ENCODE assay signal across 8 mouse cellular contexts in genomic region chr3:41563997-41564396, GRCm38 (mm10). TPM values are rescaled to one million over a fixed set of nuclear protein-coding genes. Genes with fewer than 3 reads are reported as not detected.
A peak's percentile ranks its signal among the peaks of the same experiment; 100 is the strongest.
DNase-seq lines count a peak whose midpoint lies in the region; ATAC-seq and TF ChIP-seq lines count a peak whose summit lies in the region.

No protein-coding gene starts in this region.

- H3K79me2 ChIP-seq in heart, adult 2 months (replicated peaks; ENCODE audit: control insufficient read depth, insufficient read depth, low read length) = no peaks in the 10 kb centered on the region

- no peak for TF ChIP-seq EP300 in heart, adult 2 months (IDR thresholded peaks at IDR 0.05; ENCODE audit: insufficient read depth, low read depth, low read length)
- no peak for TF ChIP-seq EP300 in ES-Bruce4 (IDR thresholded peaks at IDR 0.05; ENCODE audit: insufficient read depth, low read depth, low read length)

- H3K27ac ChIP-seq in heart, adult 2 months = peak overlapping the region; percentile 96
- peak overlapping the region; percentile 9 for H3K27ac ChIP-seq in ES-Bruce4 (ENCODE audit: insufficient read depth, low read length)
- peak overlapping the region; percentile 99 for H3K27ac ChIP-seq in forebrain, embryonic 13.5 days
- peak overlapping the region; percentile 91 for H3K27ac ChIP-seq in neural tube, embryonic 14.5 days (ENCODE audit: low read depth, low read length)

- peak overlapping the region; percentile 69 for H3K9ac ChIP-seq in heart, adult 2 months (ENCODE audit: low read depth, low read length)
- H3K9ac ChIP-seq in ES-Bruce4 (ENCODE audit: low read depth, poor library complexity, severe bottlenecking) = peak overlapping the region; percentile 93
- peak overlapping the region; percentile 91 for H3K9ac ChIP-seq in forebrain, embryonic 13.5 days
- peak overlapping the region; percentile 84 for H3K9ac ChIP-seq in neural tube, embryonic 14.5 days (replicated peaks; ENCODE audit: low read depth, low read length)

- under 1% methylated on average over 7 of the region's 7 CpGs for WGBS in heart, adult 2 months
- under 1% methylated on average over 7 of the region's 7 CpGs for WGBS in forebrain, embryonic 13.5 days
- 0% methylated on average over 7 of the region's 7 CpGs for WGBS in neural tube, embryonic 14.5 days

- intact Hi-C loops in heart, adult 2 months (cut with DNase I) = loop anchor here (1.0 to 10.0 kb wide), 8 partner anchors 137 to 482 kb away; partner anchors contain the start of genes D3Ertd751e, Pgrmc2 and Sclt1

- H3K4me3 ChIP-seq in heart, adult 2 months = peak overlapping the region; percentile 71
- H3K4me3 ChIP-seq in ES-Bruce4 (ENCODE audit: low read depth, low read length) = peak overlapping the region; percentile 74
- H3K4me3 ChIP-seq in forebrain, embryonic 13.5 days = peak overlapping the region; percentile 74
- H3K4me3 ChIP-seq in neural tube, embryonic 14.5 days (ENCODE audit: low read depth, low read length) = peak overlapping the region; percentile 80

- H3K4me1 ChIP-seq in heart, adult 2 months (ENCODE audit: control insufficient read depth, insufficient read depth, low read length) = 0 out of 2 replicates have a peak, but pooled peaks cover 1% of the 10 kb centered on the region
- peaks cover 4% of the 10 kb centered on the region for H3K4me1 ChIP-seq in ES-Bruce4 (ENCODE audit: control insufficient read depth, insufficient read depth, low read length)
- peaks cover 16% of the 10 kb centered on the region for H3K4me1 ChIP-seq in forebrain, embryonic 13.5 days
- H3K4me1 ChIP-seq in neural tube, embryonic 14.5 days (ENCODE audit: control insufficient read depth, insufficient read depth, low read length) = no peaks in the 10 kb centered on the region; the same call in 1 of the 2 replicates

- peak overlapping the region; percentile 85 for H3K4me2 ChIP-seq in forebrain, embryonic 13.5 days
- H3K4me2 ChIP-seq in neural tube, embryonic 14.5 days (ENCODE audit: low read depth, low read length) = peak overlapping the region; percentile 86

- ATAC-seq in forebrain, embryonic 13.5 days = no peak
- ATAC-seq in neural tube, embryonic 14.5 days (ENCODE audit: low read depth) = no peak
- ATAC-seq in megakaryocyte-erythroid progenitor cell, adult 5-6 weeks (replicated peaks; ENCODE audit: low FRiP score, low TSS enrichment, poor library complexity, severe bottlenecking) = no peak

- TF ChIP-seq CTCF in heart, adult 2 months (IDR thresholded peaks at IDR 0.05) = no peak
- TF ChIP-seq CTCF in ES-Bruce4 (IDR thresholded peaks at IDR 0.05; ENCODE audit: low read depth, low read length) = no peak

- DNase-seq in heart, adult 2 months = peak; percentile 28 to 52
- DNase-seq in heart, adult 8-10 months (ENCODE audit: low spot score) = no peak
- DNase-seq in liver = peak; percentile 24
- no peak for DNase-seq in spleen, postnatal 14 days (ENCODE audit: low spot score in 2 of 2)

- no peaks in the 10 kb centered on the region for H3K27me3 ChIP-seq in heart, adult 2 months (ENCODE audit: control insufficient read depth, insufficient read depth, low read length)
- no peaks in the 10 kb centered on the region for H3K27me3 ChIP-seq in ES-Bruce4 (ENCODE audit: control insufficient read depth, insufficient read depth, low read length, poor library complexity, severe bottlenecking)
- H3K27me3 ChIP-seq in forebrain, embryonic 13.5 days = no peaks in the 10 kb centered on the region
- no peaks in the 10 kb centered on the region for H3K27me3 ChIP-seq in neural tube, embryonic 14.5 days (ENCODE audit: control insufficient read depth, insufficient read depth, low read length)

- H3K36me3 ChIP-seq in heart, adult 2 months (ENCODE audit: control insufficient read depth, insufficient read depth, low read length) = no peaks in the 10 kb centered on the region
- H3K36me3 ChIP-seq in ES-Bruce4 (ENCODE audit: control insufficient read depth, insufficient read depth, low read length, poor library complexity, severe bottlenecking) = peaks cover 56% of the 10 kb centered on the region
- H3K36me3 ChIP-seq in forebrain, embryonic 13.5 days (ENCODE audit: poor library complexity, severe bottlenecking) = no peaks in the 10 kb centered on the region
- no peaks in the 10 kb centered on the region for H3K36me3 ChIP-seq in neural tube, embryonic 14.5 days (ENCODE audit: control insufficient read depth, insufficient read depth, low read length)

- TF ChIP-seq POLR2A in heart, adult 2 months (IDR thresholded peaks at IDR 0.05; ENCODE audit: insufficient read depth, low read depth, low read length) = no peak
- no peak for TF ChIP-seq POLR2A in ES-Bruce4 (IDR thresholded peaks at IDR 0.05; ENCODE audit: insufficient read depth, low read length)

- H3K9me3 ChIP-seq in ES-Bruce4 (replicated peaks; ENCODE audit: control insufficient read depth, insufficient read depth, low read length, poor library complexity, severe bottlenecking) = no peaks in the 10 kb centered on the region
- no peaks in the 10 kb centered on the region for H3K9me3 ChIP-seq in forebrain, embryonic 13.5 days (replicated peaks)
- no peaks in the 10 kb centered on the region for H3K9me3 ChIP-seq in neural tube, embryonic 14.5 days (ENCODE audit: control insufficient read depth, low read length)

RNA-seq across cellular contexts. Expression of gene Jade1, which starts 8.5 kb away (rescaled TPM):
- 10 to 100 TPM; 28.5 to 38.6 TPM for total RNA-seq in heart, adult 2 months (2021)
- 10.1 and 24.0 TPM in 2 replicates for polyA plus RNA-seq in heart, adult 2 months (2012; rRNA removed)
- total RNA-seq in heart, adult 8-10 months (2022) = 10 to 100 TPM; 26.5 to 40.1 (median 28.9) TPM
- polyA plus RNA-seq in ES-Bruce4 (2011; ENCODE audit: insufficient read depth, insufficient read length, low read depth, missing spikeins) = 179 and 201 TPM in 2 replicates
- polyA plus RNA-seq in forebrain, embryonic 13.5 days (2015; fragmentation: Nextera tagmentation; extraction: Ambion mirVana) = 17.1 and 18.9 TPM in 2 replicates
- 11.6 and 13.8 TPM in 2 replicates for polyA plus RNA-seq in neural tube, embryonic 14.5 days (2014; fragmentation: Nextera tagmentation; extraction: Ambion mirVana)
- total RNA-seq in megakaryocyte-erythroid progenitor cell, adult 5-6 weeks (2014; fragmentation: Nextera tagmentation) = 29.8 and 38.0 TPM in 2 replicates
- 36.1 and 36.3 TPM in 2 replicates for total RNA-seq in megakaryocyte-erythroid progenitor cell, adult 5-6 weeks (2017)

Comparison
In these comparisons a context has a peak if more than half of its experiments do, and no peak if none do; other contexts are left out.
1. DNase-seq: peak in heart, adult 2 months (2 of 2) and liver (single experiment); none in heart, adult 8-10 months (single experiment) and spleen, postnatal 14 days (0 of 2).
2. H3K27ac ChIP-seq: peak in every context shown above with its lines; median percentile 99 in forebrain, embryonic 13.5 days; 96 in heart, adult 2 months; 91 in neural tube, embryonic 14.5 days; 9 in ES-Bruce4.
3. Peak in every context shown above with its lines, with median percentiles within 50 percentile points of each other: H3K4me3 ChIP-seq and H3K9ac ChIP-seq.